Mouse (Mus musculus) fat pad, adult 2 months (tissue): ENCODE measurements around the gene Cep131.

Experiments used
- DNase-seq: peaks from one replicate; pipeline ENCODE4 v3.0.0-alpha.2; 2011; ENCODE audit warnings: low read depth, low spot score; ENCODE audit errors: extremely low read depth

Cep131 gene

DNA sequence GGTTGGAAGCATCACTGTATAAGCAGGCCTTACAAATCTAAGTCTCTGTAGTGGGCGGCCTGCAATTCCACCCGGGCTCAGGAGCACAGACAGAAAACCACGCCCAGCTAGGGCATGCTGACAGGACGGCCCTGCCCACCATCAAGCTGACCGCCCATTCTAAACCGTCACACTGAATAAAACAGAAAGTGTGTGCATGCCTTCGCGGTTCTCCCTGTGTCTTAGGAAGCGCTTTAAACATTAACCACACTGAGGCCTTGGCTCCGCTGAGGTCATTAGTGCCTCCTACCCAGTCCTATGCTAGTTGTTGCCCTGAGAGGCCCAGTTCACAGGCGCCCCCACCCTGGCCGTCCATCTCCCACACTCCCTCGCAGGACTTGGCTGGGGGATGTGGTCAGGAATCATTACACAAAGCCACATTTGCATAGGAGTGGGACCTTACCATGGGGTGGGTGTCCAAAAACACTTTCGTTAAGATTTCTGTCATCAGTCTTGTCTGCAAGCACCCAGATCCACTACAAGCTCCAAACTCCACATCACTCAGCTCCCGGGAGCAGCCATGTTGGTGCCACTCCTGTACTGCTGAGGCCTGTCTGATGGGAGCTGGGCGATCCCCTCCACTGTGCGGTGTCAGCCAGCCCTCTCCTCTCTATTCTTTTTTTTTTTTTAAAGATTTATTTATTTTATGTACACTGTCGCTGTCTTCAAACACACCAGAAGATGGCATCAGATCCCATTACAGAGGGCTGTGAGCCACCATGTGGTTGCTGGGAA, 58.1 kb downstream of the Cep131 start:
- DNase-seq, result no peak

- DNase-seq, result no peak
Observed at GRCm38 (mm10) chr11:120026941-120027340, 59.7 kb downstream of the Cep131 start.

DNA sequence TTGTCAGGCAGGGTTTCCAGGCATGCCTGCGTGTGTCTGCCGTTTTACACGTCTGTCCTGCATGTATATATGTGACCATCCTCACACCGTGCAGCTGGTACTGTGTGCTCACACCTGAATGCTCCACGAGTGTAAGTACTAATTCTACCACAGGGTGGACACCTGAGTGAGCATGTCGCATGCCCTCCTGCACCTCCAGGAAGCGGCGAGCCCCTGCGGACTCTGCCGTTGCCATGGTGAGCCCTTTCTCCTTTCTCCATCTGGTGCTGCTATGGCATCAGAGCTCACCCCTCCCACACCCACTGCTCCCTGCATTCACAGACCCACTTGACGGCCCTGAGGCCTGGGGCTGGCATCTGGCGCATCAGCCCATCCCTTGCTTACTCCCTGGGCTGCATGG, 63.8 kb downstream of the Cep131 start:
- DNase-seq, result no peak

- DNase-seq, result no peak
Observed at GRCm38 (mm10) chr11:120022216-120022615, 64.4 kb downstream of the Cep131 start.

DNA sequence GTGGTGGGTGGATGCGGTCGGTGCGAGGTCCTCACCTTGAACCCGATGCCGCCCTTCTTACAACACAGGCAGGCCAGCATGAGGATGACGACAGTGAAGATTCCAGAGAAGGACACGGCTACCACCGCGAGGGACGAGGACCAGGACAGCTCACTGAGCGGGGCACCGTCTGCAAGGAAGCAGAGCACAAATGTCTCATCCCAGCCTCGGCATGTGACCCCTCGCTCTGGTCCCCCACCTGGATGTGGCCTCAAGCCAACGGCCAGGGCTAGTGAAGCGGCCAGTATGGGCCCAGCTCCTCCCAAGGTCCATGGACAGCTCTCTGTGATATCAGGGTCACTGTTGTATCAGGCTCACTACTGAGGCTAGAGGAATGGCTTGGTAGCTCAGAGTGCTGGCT, 65.3 kb downstream of the Cep131 start:
- no peak for DNase-seq

- DNase-seq, result no peak
Observed at GRCm38 (mm10) chr11:120019542-120020440, 66.8 kb downstream of the Cep131 start.

- no peak for DNase-seq
Observed at GRCm38 (mm10) chr11:120017011-120017410, 69.6 kb downstream of the Cep131 start.

GRCm38 (mm10) chr11:120014758-120015157, 71.9 kb downstream of the Cep131 start:
- no peak for DNase-seq
